12 mouse cellular contexts compared by ENCODE assay signal in the genomic region with DNA sequence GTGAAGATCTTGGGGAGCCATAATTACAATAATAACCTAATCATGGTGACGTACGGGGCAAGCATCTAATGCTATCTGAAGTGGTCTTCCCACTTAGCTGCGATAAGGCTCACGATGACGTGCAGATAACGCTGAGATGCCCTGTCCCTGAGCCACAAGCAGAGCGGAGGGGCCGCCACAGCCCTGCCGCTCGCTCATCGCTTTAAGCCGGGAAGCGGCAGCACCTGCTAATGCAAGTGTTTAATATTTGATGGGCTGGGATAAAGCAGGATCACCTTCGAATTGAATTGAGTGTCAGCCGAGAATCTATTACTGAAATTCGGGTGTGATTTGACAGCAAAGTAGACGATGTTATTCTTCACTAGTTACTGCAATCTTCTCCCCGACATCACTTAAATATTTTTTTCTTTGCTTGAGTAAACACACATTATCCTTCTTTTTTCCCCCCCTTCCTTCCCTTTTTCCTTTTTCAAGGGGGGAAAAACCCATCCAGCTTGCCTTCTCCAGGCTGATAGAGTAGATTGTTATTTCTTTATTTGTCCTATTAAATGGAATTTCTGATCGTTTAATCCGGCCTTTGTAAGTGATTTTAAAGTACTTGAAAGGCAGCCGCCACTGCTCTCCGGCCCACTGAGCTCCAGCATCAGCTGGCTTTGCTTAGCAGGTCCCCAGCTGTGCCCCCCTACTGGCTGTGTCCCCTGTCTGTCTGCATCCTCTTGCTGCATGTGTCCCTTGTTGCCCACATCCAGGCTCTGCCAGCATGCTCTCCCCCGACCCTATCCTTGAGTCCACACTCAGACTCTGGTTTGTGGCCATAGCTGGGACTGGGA. TPM values are rescaled to one million over a fixed set of nuclear protein-coding genes. Genes with fewer than 3 reads are reported as not detected.
DNase-seq lines count a peak whose midpoint lies in the region; ATAC-seq and TF ChIP-seq lines count a peak whose summit lies in the region.
"Had no signal": no experiment of that assay in that cellular context is flagged by ENCODE, and none has a peak within 500 bp of the region (broad histone marks: within the 10 kb centered on the region; RNA-seq: fewer than 3 reads in every experiment).

No protein-coding gene starts in this region.

- peak; percentile 73 for DNase-seq in brain, embryonic 14.5 days (ENCODE audit: low read depth)
- DNase-seq in forebrain, embryonic 10.5 days (ENCODE audit: extremely low spot score, low spot score) = no peak
- DNase-seq in gastrocnemius, postnatal 4 days (ENCODE audit: low spot score in 2 of 2) = no peak
- DNase-seq in layer of hippocampus, postnatal 10 days (ENCODE audit: low spot score in 2 of 2) = no peak
- DNase-seq: heart, adult 2 months; layer of hippocampus, postnatal 36 days had no signal

- TF ChIP-seq CTCF in brain, embryonic 14.5 days (IDR thresholded peaks at IDR 0.05; ENCODE audit: borderline replicate concordance, extremely low read depth, insufficient read depth, insufficient read length) = no peak

- peaks cover 82% of the 10 kb centered on the region for H3K4me1 ChIP-seq in forebrain, embryonic 10.5 days
- peaks cover 73% of the 10 kb centered on the region for H3K4me1 ChIP-seq in hindbrain, embryonic 13.5 days (replicated peaks)
- peaks cover 80% of the 10 kb centered on the region for H3K4me1 ChIP-seq in midbrain, embryonic 13.5 days (replicated peaks)

- H3K4me2 ChIP-seq in hindbrain, embryonic 13.5 days = peak overlapping the region; percentile 8; the same call in 1 of the 2 replicates
- H3K4me2 ChIP-seq in midbrain, embryonic 13.5 days (replicated peaks) = peak overlapping the region; percentile 34
- H3K4me2 ChIP-seq: liver, embryonic 11.5 days had no signal

- peak overlapping the region; percentile 65 for H3K9ac ChIP-seq in hindbrain, embryonic 13.5 days
- peak overlapping the region; percentile 45; the same call in 1 of the 2 replicates for H3K9ac ChIP-seq in midbrain, embryonic 13.5 days (replicated peaks)

- H3K9me3 ChIP-seq in forebrain, embryonic 10.5 days = no peaks in the 10 kb centered on the region
- H3K9me3 ChIP-seq in hindbrain, embryonic 13.5 days = no peaks in the 10 kb centered on the region
- H3K9me3 ChIP-seq in midbrain, embryonic 13.5 days = no peaks in the 10 kb centered on the region

- H3K27me3 ChIP-seq in forebrain, embryonic 10.5 days (ENCODE audit: poor library complexity, severe bottlenecking) = peaks cover 62% of the 10 kb centered on the region
- no peaks in the 10 kb centered on the region for H3K27me3 ChIP-seq in hindbrain, embryonic 13.5 days
- 0 out of 2 replicates have a peak, but pooled peaks cover 3% of the 10 kb centered on the region for H3K27me3 ChIP-seq in midbrain, embryonic 13.5 days

- H3K27ac ChIP-seq in forebrain, embryonic 10.5 days = peak overlapping the region; percentile 73; the same call in 1 of the 2 replicates
- peak overlapping the region; percentile 91 for H3K27ac ChIP-seq in hindbrain, embryonic 13.5 days
- peak overlapping the region; percentile 91 for H3K27ac ChIP-seq in midbrain, embryonic 13.5 days
- H3K27ac ChIP-seq: heart, adult 2 months; kidney, postnatal 0 days had no signal

- no peak; the same call in 1 of the 2 replicates for ATAC-seq in hindbrain, embryonic 13.5 days (ENCODE audit: low FRiP score)
- 0 out of 2 replicates have a peak, but pooled peaks have one; percentile 10 for ATAC-seq in midbrain, embryonic 13.5 days
- ATAC-seq in monocyte, adult 5-6 weeks (replicated peaks; ENCODE audit: insufficient number of reproducible peaks, low FRiP score, low TSS enrichment, poor library complexity, severe bottlenecking) = no peak
- ATAC-seq: lung, postnatal 0 days had no signal

- 32% methylated on average over 23 of the region's 23 CpGs for WGBS in forebrain, embryonic 10.5 days
- 36% methylated on average over 23 of the region's 23 CpGs for whole genome bisulfite sequencing in hindbrain, embryonic 13.5 days
- WGBS in midbrain, embryonic 13.5 days = 14% methylated on average over 23 of the region's 23 CpGs

- no peak for TF ChIP-seq POLR2A in brain, embryonic 14.5 days (IDR thresholded peaks at IDR 0.05; ENCODE audit: borderline replicate concordance, extremely low read depth, insufficient read depth, insufficient read length, poor library complexity, severe bottlenecking)

- H3K4me3 ChIP-seq in forebrain, embryonic 10.5 days = peak overlapping the region; percentile 10; the same call in 1 of the 2 replicates
- H3K4me3 ChIP-seq in hindbrain, embryonic 13.5 days = no peak overlapping the region
- no peak overlapping the region for H3K4me3 ChIP-seq in midbrain, embryonic 13.5 days (replicated peaks)
- H3K4me3 ChIP-seq: heart, adult 2 months had no signal

- H3K36me3 ChIP-seq in forebrain, embryonic 10.5 days (replicated peaks) = peaks cover 8% of the 10 kb centered on the region
- H3K36me3 ChIP-seq in hindbrain, embryonic 13.5 days = 0 out of 2 replicates have a peak, but pooled peaks cover 5% of the 10 kb centered on the region
- 0 out of 2 replicates have a peak, but pooled peaks cover 5% of the 10 kb centered on the region for H3K36me3 ChIP-seq in midbrain, embryonic 13.5 days

RNA-seq across cellular contexts. Expression of gene Dmap1, which starts 34.9 kb away (rescaled TPM):
- 60.3 and 62.8 TPM in 2 replicates for polyA plus RNA-seq in brain, embryonic 14.5 days (2012; rRNA removed)
- 72.3 and 76.1 TPM in 2 replicates for polyA plus RNA-seq in forebrain, embryonic 10.5 days (2016; fragmentation: Nextera tagmentation; extraction: Ambion mirVana)
- polyA plus RNA-seq in hindbrain, embryonic 13.5 days (2015; fragmentation: Nextera tagmentation; extraction: Ambion mirVana) = 74.9 and 76.6 TPM in 2 replicates
- 77.8 and 78.2 TPM in 2 replicates for polyA plus RNA-seq in midbrain, embryonic 13.5 days (2015; fragmentation: Nextera tagmentation; extraction: Ambion mirVana)
- total RNA-seq in monocyte, adult 5-6 weeks (2017) = 18.1 to 30.9 TPM (median 23.9 TPM) in 3 replicates
- 10 to 100 TPM; 25.7 to 29.5 TPM for total RNA-seq in gastrocnemius, postnatal 4 days (2021)
- 10 to 100 TPM; 39.8 to 43.0 TPM for total RNA-seq in layer of hippocampus, postnatal 10 days (2021)
